Mouse (Mus musculus) cerebral cortex, adult 2 months (tissue): ENCODE measurements around the gene Olfr358.

ENCODE experiments used
- WGBS: fragments of 180-500 bp; shearing (Covaris S2); methylation state at CpG from one replicate; pipeline ENCODE4 v1.1.7; 2018; 5-methylcytosine and 5-hydroxymethylcytosine counted together

Gene Olfr358

GRCm38 (mm10) chr2:37009235-37009634, at the start of gene Olfr358:
Olfr358 (minus strand) TSS chr2:37009335.

GRCm38 (mm10) chr2:36997030-36997429, 12.1 kb downstream of the Olfr358 start:
- WGBS: 83% methylated on average over 1 of the region's 1 CpGs

GRCm38 (mm10) chr2:36993527-36993926, 15.6 kb downstream of the Olfr358 start, which contains the start of gene Olfr357:
Olfr357 (plus strand) TSS chr2:36993827.
- WGBS: 47% methylated on average over 1 of the region's 1 CpGs
